Comparison of ENCODE assay signal across 9 mouse cellular contexts in genomic region chr9:102777631-102778591, GRCm38 (mm10). TPM values are rescaled to one million over a fixed set of nuclear protein-coding genes. Genes with fewer than 3 reads are reported as not detected.
DNase-seq lines count a peak whose midpoint lies in the region; ATAC-seq and TF ChIP-seq lines count a peak whose summit lies in the region.
"Had no signal": no experiment of that assay in that cellular context is flagged by ENCODE, and none has a peak within 500 bp of the region (broad histone marks: within the 10 kb centered on the region; RNA-seq: fewer than 3 reads in every experiment).

No protein-coding gene starts in this region.

- no peak overlapping the region for H3K27ac ChIP-seq in CH12.LX (ENCODE audit: insufficient read depth, low read depth)
- no peak overlapping the region for H3K27ac ChIP-seq in forebrain, embryonic 11.5 days (ENCODE audit: low read depth, low read length)

- no peak for DNase-seq in CH12.LX (ENCODE audit: extremely low read depth)
- peak; percentile 55 for DNase-seq in adrenal gland, adult 8-10 months
- peak; percentile 77 for DNase-seq in heart, adult 8-10 months (ENCODE audit: low spot score)
- peak; percentile 85 for DNase-seq in kidney, postnatal 10 days
- DNase-seq in lung, postnatal 4 days: peak; percentile 84 to 92
- DNase-seq in layer of hippocampus, postnatal 10 days (ENCODE audit: low spot score in 2 of 2): no peak
- no peak for DNase-seq in layer of hippocampus, adult 18-20 months (ENCODE audit: low spot score in 2 of 2)
- no peak for DNase-seq in forebrain, embryonic 11.5 days (ENCODE audit: low spot score)

- TF ChIP-seq CTCF in CH12.LX (conservative IDR thresholded peaks at IDR 0.05 in 1 of 2, IDR thresholded peaks at IDR 0.05 in 1 of 2; ENCODE audit: low read depth in 2 of 2, low read length in 2 of 2): no peak

- no peak for TF ChIP-seq EP300 in CH12.LX (IDR thresholded peaks at IDR 0.05; ENCODE audit: low read length)

- H3K4me3 ChIP-seq in CH12.LX (replicated peaks in 1 of 3; ENCODE audit: low read depth in 2 of 3, low read length in 2 of 3, poor library complexity in 1 of 3): no peak overlapping the region
- no peak overlapping the region for H3K4me3 ChIP-seq in forebrain, embryonic 11.5 days (ENCODE audit: low read depth, low read length)

- ATAC-seq in forebrain, embryonic 11.5 days (replicated peaks; ENCODE audit: low FRiP score): no peak

- H3K9me3 ChIP-seq in CH12.LX (replicated peaks; ENCODE audit: low read length): no peaks in the 10 kb centered on the region
- no peaks in the 10 kb centered on the region for H3K9me3 ChIP-seq in forebrain, embryonic 11.5 days (ENCODE audit: control insufficient read depth, low read length)

- no peak overlapping the region for H3K9ac ChIP-seq in CH12.LX (ENCODE audit: insufficient read depth, low read depth)
- no peak overlapping the region for H3K9ac ChIP-seq in forebrain, embryonic 11.5 days (ENCODE audit: low read length)

- in situ Hi-C loops in CH12.LX (cut with MboI; ENCODE audit: low pct_ligation_motif_present, low pct_unique_long_range_greater_than_20kb, low sequenced_read_pairs): loop anchor here (5.0 kb wide), 2 partner anchors 56 to 141 kb away; no protein-coding TSS in a partner anchor

- no peak for TF ChIP-seq RAD21 in CH12.LX (IDR thresholded peaks at IDR 0.05; ENCODE audit: low read depth, low read length)

- peak overlapping the region; percentile 34; the same call in 1 of the 2 replicates for H3K4me2 ChIP-seq in CH12.LX (ENCODE audit: insufficient read depth, low read depth, poor library complexity, severe bottlenecking)
- no peak overlapping the region for H3K4me2 ChIP-seq in forebrain, embryonic 11.5 days (ENCODE audit: low read depth, low read length, severe bottlenecking)

- dilution Hi-C loops in CH12.LX (cut with MboI; ENCODE audit: extremely low pct_ligation_motif_present, extremely low pct_unique_long_range_greater_than_20kb, low sequenced_read_pairs): no loop called here

- no peaks in the 10 kb centered on the region for H3K79me2 ChIP-seq in CH12.LX (replicated peaks; ENCODE audit: control insufficient read depth, extremely low read depth, insufficient read depth, poor library complexity, severe bottlenecking)

- 68% methylated on average over 18 of the region's 18 CpGs for WGBS in forebrain, embryonic 11.5 days

- H3K36me3 ChIP-seq in CH12.LX (replicated peaks in 1 of 2; ENCODE audit: control insufficient read depth in 1 of 2, insufficient read depth in 1 of 2, low read length in 1 of 2): no peaks in the 10 kb centered on the region
- H3K36me3 ChIP-seq in forebrain, embryonic 11.5 days (ENCODE audit: control insufficient read depth, insufficient read depth, low read length): no peaks in the 10 kb centered on the region

- peaks cover 5 to 15% of the 10 kb centered on the region in 2 experiments for H3K4me1 ChIP-seq in CH12.LX (ENCODE audit: control insufficient read depth in 1 of 2, insufficient read depth in 2 of 2)
- peaks cover 4% of the 10 kb centered on the region; the same call in 1 of the 2 replicates for H3K4me1 ChIP-seq in forebrain, embryonic 11.5 days (replicated peaks; ENCODE audit: control insufficient read depth, insufficient read depth, low read length)

- peaks cover 9% of the 10 kb centered on the region for H3K27me3 ChIP-seq in CH12.LX (replicated peaks)
- H3K27me3 ChIP-seq in forebrain, embryonic 11.5 days (ENCODE audit: control insufficient read depth, insufficient read depth, low read length): no peaks in the 10 kb centered on the region

- TF ChIP-seq POLR2A in CH12.LX (IDR thresholded peaks at IDR 0.05; ENCODE audit: low read depth, low read length): no peak

TF ChIP-seq in CH12.LX, 34 proteins besides CTCF, POLR2A, EP300 and RAD21:
- no peak for TF ChIP-seq TCF12 (IDR thresholded peaks at IDR 0.05; ENCODE audit: low read depth, low read length)
- no peak for TF ChIP-seq HCFC1 (IDR thresholded peaks at IDR 0.05; ENCODE audit: low read depth, low read length)
- no peak for TF ChIP-seq E2F4 (IDR thresholded peaks at IDR 0.05; ENCODE audit: insufficient replicate concordance, low read depth, low read length)
- no peak for TF ChIP-seq PAX5 (IDR thresholded peaks at IDR 0.05; ENCODE audit: low read length)
- TF ChIP-seq JUN (IDR thresholded peaks at IDR 0.05; ENCODE audit: insufficient read depth, low read depth, low read length): no peak
- TF ChIP-seq MEF2A (IDR thresholded peaks at IDR 0.05; ENCODE audit: borderline replicate concordance, low read depth, low read length): no peak
- peak; percentile 64 for TF ChIP-seq ELF1 (IDR thresholded peaks at IDR 0.05; ENCODE audit: low read depth, low read length)

RNA-seq across cellular contexts. Expression of gene Ryk, which starts 56.8 kb away (rescaled TPM):
- total RNA-seq in CH12.LX (2012; rRNA removed) (12.8 and 13.3 TPM in 2 replicates), CH12.LX (2014; rRNA removed) (27.2 and 28.3 TPM in 2 replicates)
- 16.5 and 21.4 TPM in 2 replicates for polyA plus RNA-seq in CH12.LX (2012; ENCODE audit: insufficient read length, low read depth)
- total RNA-seq in adrenal gland, adult 8-10 months (2022): 10 to 100 TPM; 49.7 to 79.8 (median 68.1) TPM
- total RNA-seq in heart, adult 8-10 months (2022): 10 to 100 TPM; 35.0 to 41.6 (median 36.9) TPM
- total RNA-seq in layer of hippocampus, postnatal 10 days (2021): 10 to 100 TPM; 36.2 to 38.6 TPM
- total RNA-seq in layer of hippocampus, adult 18-20 months (2021): 10 to 100 TPM; 41.2 to 42.7 TPM
- 26.3 and 32.8 TPM in 2 replicates for polyA plus RNA-seq in forebrain, embryonic 11.5 days (2014; fragmentation: Nextera tagmentation; extraction: Ambion mirVana)
- total RNA-seq: neutrophil, adult 5-6 weeks had no signal

Comparison
In these comparisons a context has a peak if more than half of its experiments do, and no peak if none do; other contexts are left out.
1. DNase-seq: peak in adrenal gland, adult 8-10 months (single experiment), heart, adult 8-10 months (single experiment), kidney, postnatal 10 days (single experiment) and lung, postnatal 4 days (2 of 2); none in CH12.LX (single experiment), layer of hippocampus, postnatal 10 days (0 of 2), layer of hippocampus, adult 18-20 months (0 of 2) and forebrain, embryonic 11.5 days (single experiment).